Mouse (Mus musculus): ENCODE data around the gene Serinc3.
"Not testable (repeated sequence)": the region's sequence is repeated elsewhere in the genome, so short reads cannot be mapped to it uniquely, and the experiment has no call there.

Gene Serinc3

DNA sequence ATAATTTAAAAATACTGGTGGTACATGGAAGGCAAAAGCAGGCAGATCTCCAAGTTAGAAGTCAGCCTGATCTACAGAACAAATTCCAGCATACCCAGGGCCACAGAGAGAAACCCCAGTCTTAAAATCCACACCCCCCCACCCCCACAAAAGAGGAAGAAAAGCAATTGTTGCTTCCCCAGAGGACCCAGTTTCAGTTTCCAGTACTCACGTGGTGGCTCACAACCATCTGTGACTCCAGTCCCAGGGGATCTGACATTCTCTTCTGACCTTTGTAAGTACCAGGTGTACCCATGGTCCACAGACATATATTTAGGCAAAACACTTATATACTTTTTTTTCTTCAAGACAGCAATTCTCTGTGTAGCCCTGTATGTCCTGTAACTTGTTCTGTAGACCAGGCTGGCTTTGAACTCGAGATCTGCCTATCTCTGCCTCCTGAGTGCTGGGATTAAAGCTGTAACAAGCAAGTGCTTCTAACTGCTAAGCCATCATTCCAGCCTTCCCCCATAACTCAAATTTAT lies 17.8 kb upstream of the Serinc3 start:
- no peak for DNase-seq (ENCODE audit: low spot score in 2 of 2)

DNA sequence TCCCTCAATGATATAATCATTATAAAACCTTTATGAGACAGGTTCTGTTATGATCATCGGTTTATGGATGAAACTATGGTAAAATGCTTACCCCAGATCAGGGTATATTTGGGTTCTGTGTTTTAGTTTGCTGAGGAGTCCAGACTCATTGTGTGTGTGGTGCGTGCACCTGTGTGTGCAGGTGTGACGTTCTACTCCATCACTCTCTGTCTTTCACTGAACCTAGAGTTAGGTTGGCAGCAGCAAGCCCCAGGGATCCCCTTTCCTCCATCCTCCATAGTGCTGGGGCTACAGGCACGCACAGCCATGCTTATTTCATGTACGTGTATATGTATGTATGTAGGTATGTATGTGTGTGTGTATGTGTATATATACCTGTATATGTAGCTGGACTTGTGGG lies 17.1 kb upstream of the Serinc3 start:
- no peak for DNase-seq (ENCODE audit: low spot score in 2 of 2)

DNA sequence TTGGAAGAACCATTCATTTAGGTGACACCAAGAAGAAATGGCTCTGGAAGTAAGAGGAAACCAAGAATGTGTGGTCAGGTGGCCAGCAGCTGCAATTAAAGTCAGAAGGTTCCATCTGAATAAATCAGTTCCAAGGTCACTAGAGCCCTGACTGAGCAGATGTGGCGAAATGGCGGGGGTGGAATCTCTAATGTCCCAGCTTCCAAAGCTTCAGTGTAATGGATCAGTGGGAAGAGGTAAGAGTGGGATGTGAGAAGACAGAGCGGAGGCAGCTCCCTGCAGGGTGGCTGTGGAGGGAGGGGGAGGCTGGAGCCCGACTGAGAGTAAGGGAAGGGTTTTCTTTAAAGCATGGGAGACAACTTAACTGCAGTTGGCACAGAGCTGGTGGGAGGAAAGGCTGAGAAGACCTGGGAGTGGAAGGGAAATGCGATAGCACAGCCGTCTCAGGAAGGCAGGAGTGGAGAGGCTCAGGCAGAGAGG lies 16.5 kb upstream of the Serinc3 start:
- DNase-seq (ENCODE audit: low spot score in 2 of 2) = no peak

DNA sequence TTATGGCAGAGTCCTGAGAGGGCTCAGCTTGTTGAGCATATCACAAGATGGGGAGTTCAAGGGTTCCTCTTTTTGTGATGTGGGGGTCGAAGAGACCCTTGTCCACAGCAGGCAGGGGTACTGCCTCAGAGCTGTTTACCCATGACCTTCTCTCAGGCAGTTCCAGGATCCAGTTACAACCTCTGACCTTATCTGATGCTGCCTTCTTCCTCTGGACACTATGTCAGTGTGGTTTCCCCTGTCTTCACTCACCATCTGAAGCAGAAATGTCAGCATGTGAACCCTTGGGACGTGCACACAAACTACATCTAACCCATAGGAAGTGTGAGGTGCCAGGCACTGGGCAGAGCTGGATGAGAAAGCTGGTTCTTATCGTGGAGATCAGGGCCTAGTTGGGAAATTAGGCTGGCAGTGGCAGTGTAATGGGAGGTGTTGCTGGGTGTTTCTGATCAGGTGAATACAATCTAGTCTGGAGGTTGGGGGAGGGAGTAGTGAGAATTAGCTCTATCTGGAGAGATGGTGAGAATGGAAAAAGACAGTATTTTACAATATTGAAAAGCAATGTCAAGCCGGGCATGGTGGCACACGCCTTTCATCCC lies 15.3 kb upstream of the Serinc3 start:
- no peak for DNase-seq (ENCODE audit: low spot score in 2 of 2)

DNA sequence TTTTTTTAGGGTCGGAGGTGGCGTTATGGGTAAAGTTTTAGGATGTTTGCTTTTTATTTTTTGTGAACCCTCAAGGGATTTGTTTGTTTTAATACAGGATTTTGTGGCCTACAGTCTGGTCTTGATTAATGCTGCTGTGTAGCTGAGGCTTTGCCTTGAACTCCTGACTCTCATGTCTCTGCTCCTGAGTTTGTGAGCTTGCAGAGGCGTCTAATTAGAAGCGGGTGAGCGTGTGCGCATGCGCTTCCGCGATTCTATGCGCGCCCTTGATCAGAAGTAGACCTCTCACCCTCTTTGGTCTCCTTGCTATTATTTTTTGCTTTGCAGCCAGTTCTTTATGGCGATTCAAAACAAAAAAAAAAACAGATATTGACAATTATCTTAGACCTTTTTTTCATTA lies 14.5 kb upstream of the Serinc3 start:
- DNase-seq (ENCODE audit: low spot score in 2 of 2) = peak in 1 of 2 experiments; percentile 36

GRCm38 (mm10) chr2:163658941-163659340 lies 14.0 kb upstream of the Serinc3 start:
- no peak for DNase-seq (ENCODE audit: low spot score in 2 of 2)

GRCm38 (mm10) chr2:163657975-163658886 lies 13.3 kb upstream of the Serinc3 start, which contains the start of gene Pkig:
Gene Pkig (plus strand): TSS chr2:163658386.
- peak; percentile 74 to 82 for DNase-seq (ENCODE audit: low spot score in 2 of 2)

DNA sequence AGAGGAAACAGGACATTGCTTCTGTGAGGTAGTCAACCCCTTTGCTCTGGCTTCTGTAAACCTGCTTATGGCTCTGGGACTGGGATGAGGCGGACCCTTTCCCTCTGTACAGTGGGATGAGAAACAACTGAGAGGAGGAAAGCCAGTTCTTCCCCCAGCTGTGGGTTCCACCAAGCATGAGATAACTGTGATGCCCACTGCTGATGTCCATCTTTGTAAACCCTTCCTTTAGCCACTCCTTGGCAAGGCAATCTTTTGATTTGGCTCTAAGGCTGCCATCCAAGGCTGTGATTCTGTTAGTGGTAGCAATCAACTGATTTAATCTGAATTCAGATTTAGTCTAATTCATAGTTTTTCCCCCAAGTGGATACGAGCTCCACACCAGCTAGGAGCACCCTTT lies 12.6 kb upstream of the Serinc3 start:
- DNase-seq (ENCODE audit: low spot score in 2 of 2) = no peak

DNA sequence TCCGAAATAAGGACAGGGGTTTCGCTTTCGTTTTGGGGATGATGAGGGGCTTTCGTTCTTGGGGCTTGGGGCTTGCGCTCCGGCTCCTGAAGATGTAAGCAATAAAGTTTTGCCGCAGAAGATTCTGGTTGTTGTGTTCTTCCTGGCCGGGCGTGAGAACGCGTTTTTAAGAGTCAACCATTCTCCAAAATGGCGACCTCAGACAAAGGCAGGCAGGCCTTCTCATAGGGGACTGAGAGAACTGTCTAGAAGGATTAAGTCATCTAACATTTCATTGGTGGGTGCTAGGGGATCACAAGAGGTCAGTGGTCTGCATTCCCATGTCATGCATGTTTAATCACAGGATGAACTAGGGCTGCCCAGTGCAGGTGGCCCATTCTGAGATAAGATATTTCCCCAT lies 10.8 kb upstream of the Serinc3 start:
- not testable (repeated sequence) for DNase-seq (ENCODE audit: low spot score in 2 of 2)

- no peak for DNase-seq (ENCODE audit: low spot score in 2 of 2)
These were observed 1.6 kb upstream of the Serinc3 start for GRCm38 (mm10) chr2:163646461-163647080.

DNA sequence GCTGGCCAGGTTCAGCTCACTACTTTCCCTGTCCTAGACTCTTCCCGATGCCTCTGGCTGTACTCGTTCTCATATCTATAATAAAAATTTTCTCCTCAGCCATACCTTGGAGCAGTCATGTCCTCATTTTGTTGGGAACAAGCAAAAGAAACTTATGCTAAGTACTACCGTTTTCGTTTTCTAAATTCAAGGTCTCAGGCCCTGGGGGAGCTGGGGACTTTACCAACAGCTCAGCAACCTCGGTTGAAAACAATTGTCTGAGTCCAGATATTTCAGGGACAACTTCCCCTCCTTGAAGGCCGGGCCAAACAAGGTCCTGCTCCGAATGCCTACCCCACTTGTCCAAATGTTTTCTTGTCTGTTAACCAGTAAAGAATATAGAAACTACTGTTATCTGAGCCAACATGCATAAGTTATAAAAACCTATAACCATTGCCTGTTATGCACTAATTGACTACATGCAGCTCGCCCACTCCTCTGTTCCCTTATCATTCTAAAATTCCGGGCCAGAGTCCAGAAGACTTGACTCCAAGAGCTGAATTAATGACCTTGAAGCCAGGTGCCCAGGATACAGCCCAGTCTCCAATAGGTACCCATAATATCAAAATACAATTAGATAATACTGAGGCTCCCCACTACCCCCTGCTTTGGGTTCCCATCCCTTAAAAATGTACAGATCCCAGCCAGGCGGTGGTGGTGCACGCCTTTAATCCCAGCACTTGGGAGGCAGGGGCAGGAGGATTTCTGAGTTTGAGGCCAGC lies 949 bp upstream of the Serinc3 start:
- DNase-seq (ENCODE audit: low spot score in 2 of 2) = no peak

DNA sequence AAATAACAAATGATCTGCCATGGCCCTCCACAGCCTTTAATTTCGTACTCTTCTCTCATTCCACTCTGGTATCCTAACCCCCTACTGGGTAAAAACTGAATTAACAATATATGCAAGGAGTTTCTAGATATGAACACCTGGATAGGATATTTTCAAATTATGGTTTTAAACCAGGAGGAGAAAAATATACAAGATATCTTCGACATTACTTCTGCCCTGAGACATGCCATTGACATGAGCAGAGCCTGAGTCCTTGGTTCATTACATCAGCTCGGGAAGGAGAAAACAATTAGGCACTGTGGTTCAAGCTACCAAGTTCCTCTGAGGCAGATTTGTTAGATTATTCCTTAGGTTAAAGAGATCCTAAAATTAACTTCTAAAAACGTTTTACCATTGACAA lies 884 bp downstream of the Serinc3 start:
- no peak for DNase-seq (ENCODE audit: low spot score in 2 of 2)

GRCm38 (mm10) chr2:163643576-163643971 lies 1.4 kb downstream of the Serinc3 start:
- no peak for DNase-seq (ENCODE audit: low spot score in 2 of 2)

DNA sequence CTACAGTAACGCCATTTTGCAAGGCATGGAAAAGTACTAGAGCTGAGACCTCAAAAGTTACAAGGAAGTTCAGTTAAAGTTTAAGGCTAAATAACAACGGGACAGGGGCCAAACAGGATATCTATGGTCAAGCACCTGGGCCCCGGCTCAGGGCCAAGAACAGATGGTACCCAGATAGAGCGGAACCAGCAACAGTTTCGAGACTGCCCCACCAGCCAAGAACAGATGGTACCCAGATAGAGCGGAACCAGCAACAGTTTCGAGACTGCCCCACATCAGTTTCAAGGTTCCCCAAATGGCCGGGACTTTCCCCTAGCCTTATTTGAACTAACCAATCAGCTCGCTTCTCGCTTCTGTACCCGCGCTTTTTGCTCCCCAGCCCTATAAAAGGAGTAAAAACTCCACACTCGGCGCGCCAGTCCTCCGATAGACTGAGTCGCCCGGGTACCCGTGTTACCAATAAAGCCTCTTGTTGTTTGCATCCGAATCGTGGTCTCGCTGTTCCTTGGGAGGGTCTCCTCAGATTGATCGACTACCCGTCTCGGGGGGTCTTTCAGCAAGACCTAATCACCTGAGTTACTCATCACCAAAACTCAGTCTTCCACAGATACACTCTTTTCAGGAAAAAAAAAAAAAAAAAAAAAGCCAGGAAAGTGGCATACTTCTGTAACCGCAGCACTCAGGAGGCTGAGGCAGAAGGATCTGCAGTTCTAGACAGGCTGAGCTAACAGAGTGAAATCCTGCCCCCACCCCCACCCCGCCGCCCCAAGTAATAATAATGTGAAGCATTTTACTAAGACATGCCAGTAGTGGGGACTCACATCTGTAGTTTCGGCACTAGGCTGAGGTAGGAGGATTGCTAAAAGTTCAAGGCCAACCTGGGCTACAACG lies 2.0 kb downstream of the Serinc3 start:
- DNase-seq (ENCODE audit: low spot score in 2 of 2) = no peak

GRCm38 (mm10) chr2:163641681-163642080 lies 3.2 kb downstream of the Serinc3 start:
- no peak for DNase-seq (ENCODE audit: low spot score in 2 of 2)

DNA sequence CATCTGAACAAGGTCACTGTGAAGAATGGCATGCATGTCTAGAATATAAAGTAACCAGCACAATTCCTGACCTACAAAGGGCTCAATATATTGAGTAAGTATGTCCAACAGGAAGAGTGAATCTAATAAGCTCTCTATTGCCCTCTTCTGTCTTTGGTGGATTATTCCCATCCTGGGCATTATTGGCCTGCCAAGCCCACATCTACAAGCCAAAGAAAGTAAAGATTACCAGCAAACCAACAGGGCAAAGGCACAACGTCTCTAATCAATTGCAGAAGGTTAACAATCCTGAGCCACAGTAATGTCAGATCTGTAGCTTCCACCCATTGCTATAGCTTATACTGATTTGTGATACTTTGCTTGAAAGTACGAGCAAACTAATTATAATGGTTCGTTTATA lies 4.4 kb downstream of the Serinc3 start:
- DNase-seq (ENCODE audit: low spot score in 2 of 2) = no peak

- no peak for DNase-seq (ENCODE audit: low spot score in 2 of 2)
These were observed 7.2 kb downstream of the Serinc3 start for GRCm38 (mm10) chr2:163637655-163638266.

GRCm38 (mm10) chr2:163636057-163636456 lies 8.9 kb downstream of the Serinc3 start:
- DNase-seq (ENCODE audit: low spot score in 2 of 2) = no peak

DNA sequence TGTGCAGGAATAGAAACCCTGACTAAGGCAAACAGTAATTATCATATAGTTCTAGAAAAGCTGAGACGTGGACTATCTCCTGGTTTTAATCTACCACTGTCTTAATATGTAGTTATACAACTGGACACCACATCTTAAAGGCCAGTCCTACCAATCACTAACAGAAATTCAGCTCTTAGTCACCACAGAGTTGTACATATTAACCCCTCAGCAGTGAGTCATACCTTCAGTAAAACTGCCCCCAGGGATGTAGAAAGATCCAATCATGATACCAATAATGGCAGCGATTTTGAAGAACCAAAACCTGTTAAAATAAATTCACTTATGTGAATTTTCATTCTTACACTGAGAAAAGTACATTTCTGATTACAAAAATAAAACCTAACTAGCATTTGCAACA lies 10.7 kb downstream of the Serinc3 start:
- DNase-seq (ENCODE audit: low spot score in 2 of 2) = no peak

DNA sequence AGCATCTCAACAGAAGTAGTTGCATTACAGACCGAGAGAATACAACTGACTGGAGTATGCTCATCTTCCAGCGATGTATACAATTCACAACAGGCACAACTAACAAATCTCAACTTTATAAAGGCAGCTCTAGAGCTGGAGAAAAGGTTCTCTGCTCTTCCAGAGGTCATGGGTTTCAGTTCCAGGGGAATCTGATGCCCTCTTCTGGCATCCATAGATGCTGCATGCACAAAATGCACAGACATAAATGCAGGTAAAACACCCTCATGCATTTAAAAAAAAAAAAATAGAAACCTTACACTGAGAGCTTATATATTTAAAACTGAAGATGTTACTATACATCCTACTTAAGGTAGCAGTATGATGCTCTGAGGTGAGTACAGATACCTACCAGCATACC lies 13.2 kb downstream of the Serinc3 start:
- DNase-seq (ENCODE audit: low spot score in 2 of 2) = no peak
